Mouse (Mus musculus) embryonic facial prominence, embryonic 10.5 days (tissue): ENCODE data around the gene Tgfbr3l. TPM values are rescaled to one million over a fixed set of nuclear protein-coding genes. Genes with fewer than 3 reads are reported as not detected.

Source experiments
- DNase-seq: peaks from one replicate; pipeline ENCODE4 v3.0.0-alpha.2; 2017; ENCODE audit warnings: low spot score
- H3K27ac ChIP-seq: fragments of 300-500 bp; sonication (generic); replicated peaks from 2 replicates; pipeline ENCODE4 v1.5.1; 2016; ENCODE audit warnings: mild to moderate bottlenecking
- H3K27me3 ChIP-seq: fragments of 300-500 bp; sonication (generic); replicated peaks from 2 replicates; pipeline ENCODE4 v1.6.1; 2016; ENCODE audit warnings: low read depth, mild to moderate bottlenecking; ENCODE audit not compliant: poor library complexity, severe bottlenecking
- H3K36me3 ChIP-seq: fragments of 300-500 bp; sonication (generic); replicated peaks from 2 replicates; pipeline ENCODE4 v1.6.1; 2016; ENCODE audit warnings: mild to moderate bottlenecking, moderate library complexity
- H3K4me1 ChIP-seq: fragments of 300-500 bp; sonication (generic); 2 replicates; pipeline ENCODE4 v1.6.1; 2016
- H3K4me3 ChIP-seq: fragments of 300-500 bp; sonication (generic); 2 replicates; pipeline ENCODE4 v1.5.1; 2016; ENCODE audit warnings: mild to moderate bottlenecking, moderate library complexity
- H3K9me3 ChIP-seq: fragments of 300-500 bp; sonication (generic); 2 replicates; pipeline ENCODE4 v1.6.1; 2016; ENCODE audit warnings: mild to moderate bottlenecking
- WGBS: fragments of 180-500 bp; shearing (Covaris S2); methylation state at CpG from one replicate; pipeline ENCODE4 v1.1.7; 2016; 5-methylcytosine and 5-hydroxymethylcytosine counted together
- polyA plus RNA-seq: library from polyadenylated mRNA; unstranded; fragments of >200 nt; fragmentation: Nextera tagmentation; extraction: Ambion mirVana; gene quantifications from 2 replicates; pipeline ENCODE4 v1.2.1, GENCODE M21; 2016

Tgfbr3l gene
- 4.4 and 5.2 TPM in 2 replicates for polyA plus RNA-seq

DNA sequence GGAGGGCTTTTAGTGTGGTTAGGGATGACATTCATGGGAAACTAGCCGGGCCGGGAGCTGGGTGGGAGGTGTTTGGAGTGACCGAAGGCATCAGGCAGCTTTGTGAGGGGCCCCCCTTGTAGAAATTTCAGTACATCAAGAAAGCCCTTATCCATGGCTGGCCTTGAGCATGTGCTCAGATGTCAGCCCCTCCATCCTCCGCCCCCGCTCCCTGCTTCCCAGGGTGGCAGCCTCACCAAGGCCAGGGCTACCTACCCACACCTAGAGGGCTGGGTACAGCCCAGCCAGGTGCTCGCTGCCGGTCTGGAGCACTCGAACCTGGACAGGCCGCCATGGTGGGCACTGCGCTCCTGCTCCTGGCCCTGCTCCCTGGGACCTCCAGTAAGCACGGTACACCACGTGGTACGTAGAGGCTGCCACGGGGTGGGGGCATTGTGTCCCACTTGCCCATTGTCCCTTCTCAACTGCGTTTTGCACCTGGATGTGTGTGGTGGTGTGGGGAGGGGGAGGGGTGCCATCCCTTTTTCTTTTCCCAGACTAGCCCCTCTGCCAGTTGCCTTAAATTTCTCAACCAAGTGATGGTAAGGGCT lies at the start of gene Tgfbr3l:
Tgfbr3l (plus strand) TSS at position 264 of the 590 bp plus-strand sequence.
- Histone ChIP-seq H3K27ac (no peak within 1 kb of the TSS), H3K4me3 (peak within 1 kb of the TSS; percentile 25)
- WGBS, result 78% methylated on average over 15 of the region's 15 CpGs

DNA sequence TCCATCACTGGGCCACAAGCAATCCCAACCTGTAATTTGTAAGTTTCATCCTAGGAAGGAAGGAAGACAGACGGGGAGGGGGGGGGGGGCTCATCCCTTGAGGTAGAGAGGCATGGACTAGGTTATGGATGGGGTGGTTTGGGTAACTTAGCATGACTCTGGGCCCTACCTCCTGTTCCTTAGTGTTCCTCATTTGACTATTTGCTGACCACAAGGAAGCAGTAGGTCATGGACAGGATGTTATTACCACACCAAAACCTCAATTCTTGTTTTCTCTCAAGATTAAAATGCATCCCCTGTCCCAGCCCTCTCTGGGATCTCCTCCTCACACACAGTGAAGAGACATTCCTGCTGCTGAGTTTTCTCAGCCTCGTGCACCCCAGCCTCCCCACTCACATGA lies 46.7 kb upstream of the Tgfbr3l start:
- Histone ChIP-seq H3K9me3 (no peaks in the 10 kb centered on the region), H3K27me3 (peaks cover 48% of the 10 kb centered on the region), H3K36me3 (no peaks in the 10 kb centered on the region; the same call in 1 of the 2 replicates), H3K4me1 (peaks cover 11% of the 10 kb centered on the region), H3K27ac (no peak overlapping the region), H3K4me3 (no peak overlapping the region)
- WGBS, result 65% methylated on average over 2 of the region's 2 CpGs
- no peak for DNase-seq

More for the DNA sequence above, at the start of gene Tgfbr3l:
- Histone ChIP-seq H3K4me1 (peaks cover 34% of the 10 kb centered on the region), H3K36me3 (peaks cover 67% of the 10 kb centered on the region), H3K27me3 (peaks cover 27% of the 10 kb centered on the region), H3K9me3 (no peaks in the 10 kb centered on the region)
- DNase-seq, result no peak

DNA sequence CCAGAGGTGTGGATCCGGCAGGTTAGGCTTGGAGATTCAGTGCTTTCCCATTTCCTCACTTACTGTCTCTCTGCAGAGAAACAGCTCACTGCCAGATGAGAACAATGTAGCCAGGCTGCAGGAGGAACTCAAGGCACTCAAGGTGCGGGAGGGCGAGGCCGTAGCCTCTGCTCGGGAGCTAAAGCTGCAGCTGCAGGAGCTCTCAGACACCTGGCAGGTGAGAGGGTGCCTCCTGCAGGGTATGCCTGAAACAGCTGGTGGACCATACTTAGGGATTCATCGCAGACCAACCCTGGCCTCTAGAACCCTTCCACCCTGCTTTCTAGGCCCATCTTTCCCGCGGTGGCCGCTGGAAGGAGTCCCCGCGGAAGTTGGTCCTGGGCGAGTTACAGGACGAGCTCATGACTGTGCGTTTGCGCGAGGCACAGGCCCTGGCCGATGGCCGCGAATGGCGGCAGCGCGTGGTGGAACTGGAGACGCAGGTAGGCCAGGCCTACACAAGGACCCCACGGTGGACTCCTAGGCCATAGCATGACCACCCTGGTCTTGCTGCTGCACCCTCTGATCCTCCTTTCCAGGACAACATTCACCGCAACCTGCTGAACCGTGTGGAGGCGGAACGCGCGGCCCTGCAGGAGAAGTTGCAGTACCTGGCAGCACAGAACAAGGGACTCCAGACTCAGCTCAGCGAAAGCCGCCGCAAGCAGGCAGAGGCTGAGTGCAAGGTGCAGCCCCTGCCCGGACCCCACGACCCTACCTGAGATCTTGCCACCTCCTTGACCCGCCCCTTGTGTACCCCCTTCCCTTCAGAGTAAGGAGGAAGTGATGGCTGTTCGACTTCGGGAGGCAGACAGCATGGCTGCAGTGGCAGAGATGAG lies 42.5 kb upstream of the Tgfbr3l start:
- Histone ChIP-seq H3K4me3 (peak overlapping the region; percentile 39), H3K4me1 (peaks cover 18% of the 10 kb centered on the region), H3K36me3 (peaks cover 16% of the 10 kb centered on the region), H3K9me3 (peaks cover 6% of the 10 kb centered on the region), H3K27me3 (peaks cover 87% of the 10 kb centered on the region), H3K27ac (no peak overlapping the region; the same call in 1 of the 2 replicates)
- DNase-seq, result peak; percentile 46
- 9% methylated on average over 38 of the region's 38 CpGs for WGBS

DNA sequence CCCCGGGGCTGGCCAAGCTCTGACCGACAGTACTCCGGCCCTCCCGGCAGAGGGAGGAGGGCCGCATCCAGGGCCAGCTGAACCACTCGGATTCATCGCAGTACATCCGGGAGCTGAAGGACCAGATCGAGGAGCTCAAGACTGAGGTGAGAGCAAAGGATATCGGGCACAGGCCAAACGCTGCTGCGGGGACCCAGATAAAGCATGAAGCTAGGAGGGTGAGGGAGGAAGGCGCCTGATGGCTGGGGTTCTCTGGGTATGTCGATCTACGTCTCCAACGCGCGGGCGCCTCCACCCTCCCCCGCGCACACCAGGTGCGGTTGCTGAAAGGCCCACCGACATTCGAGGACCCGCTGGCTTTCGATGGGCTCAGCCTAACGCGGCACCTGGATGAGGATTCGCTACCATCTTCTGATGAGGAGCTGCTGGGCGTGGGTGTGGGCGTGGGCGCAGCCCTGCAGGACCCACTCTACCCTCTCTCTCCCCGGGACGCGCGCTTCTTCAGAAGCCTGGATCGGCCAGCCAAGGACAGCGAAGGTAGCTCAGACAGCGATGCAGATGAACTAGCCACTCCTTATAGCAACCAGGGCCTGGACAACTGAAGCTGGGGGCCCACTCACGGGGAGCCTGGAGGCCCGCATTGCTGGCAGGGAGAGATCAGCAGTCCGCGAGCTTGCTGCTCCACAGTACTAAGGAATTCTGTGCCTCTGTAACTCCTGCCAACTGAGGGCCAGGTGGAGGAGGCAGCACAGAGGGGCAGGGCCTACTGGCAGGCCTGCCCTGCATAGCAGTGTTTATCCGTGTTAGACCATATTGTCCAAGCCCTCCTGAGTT lies 41.6 kb upstream of the Tgfbr3l start:
- Histone ChIP-seq H3K27ac (no peak overlapping the region; the same call in 1 of the 2 replicates), H3K4me3 (peak overlapping the region; percentile 39), H3K4me1 (peaks cover 18% of the 10 kb centered on the region), H3K27me3 (peaks cover 95% of the 10 kb centered on the region), H3K36me3 (peaks cover 20% of the 10 kb centered on the region), H3K9me3 (peaks cover 6% of the 10 kb centered on the region)
- 4% methylated on average over 44 of the region's 44 CpGs for WGBS
- peak; percentile 31 for DNase-seq

DNA sequence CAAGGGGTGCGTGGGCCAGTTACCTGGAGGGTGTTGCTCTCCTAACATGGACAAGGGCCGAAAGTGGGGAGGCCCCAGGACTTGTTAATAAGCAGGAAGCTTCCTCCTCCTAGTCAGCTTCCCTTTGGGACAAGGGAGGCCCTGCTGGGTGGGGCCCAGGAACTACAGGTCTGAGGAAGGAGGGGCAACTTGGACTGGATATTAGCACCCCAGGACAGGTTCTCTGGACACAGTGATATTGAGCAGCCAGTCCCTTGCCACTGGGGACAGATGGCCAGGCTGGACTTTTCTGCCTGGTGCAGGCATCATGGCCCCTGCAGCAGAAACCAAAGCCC lies 41.0 kb upstream of the Tgfbr3l start:
- Histone ChIP-seq H3K27me3 (peaks cover 96% of the 10 kb centered on the region), H3K4me1 (peaks cover 18% of the 10 kb centered on the region), H3K27ac (no peak overlapping the region), H3K36me3 (peaks cover 20% of the 10 kb centered on the region), H3K9me3 (peaks cover 6% of the 10 kb centered on the region), H3K4me3 (0 out of 2 replicates have a peak overlapping the region, but pooled peaks have one; percentile 39)
- DNase-seq, result no peak
- 47% methylated on average over 2 of the region's 2 CpGs for WGBS

DNA sequence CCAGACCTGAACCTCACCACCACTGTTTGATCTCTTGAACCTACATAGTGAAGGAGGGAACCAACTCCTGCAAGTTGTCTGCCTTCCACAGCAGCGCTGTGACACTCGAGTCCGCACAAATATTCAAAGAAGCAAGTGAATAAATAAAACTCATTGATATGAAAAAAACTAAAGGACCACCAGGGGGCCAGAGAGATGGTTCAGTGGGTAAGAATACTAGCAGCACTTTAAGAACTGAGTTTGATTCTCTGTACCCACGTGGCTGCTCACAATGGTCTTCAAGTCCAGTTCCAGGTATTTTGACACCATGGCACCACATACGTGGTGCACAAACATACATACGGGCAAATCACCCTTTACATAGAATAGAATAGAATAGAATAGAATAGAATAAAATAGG lies 36.9 kb upstream of the Tgfbr3l start:
- H3K9me3 ChIP-seq, result peaks cover 6% of the 10 kb centered on the region
- peaks cover 95% of the 10 kb centered on the region for H3K27me3 ChIP-seq
- no peak overlapping the region for H3K27ac ChIP-seq
- H3K4me3 ChIP-seq, result no peak overlapping the region
- DNase-seq, result no peak
- H3K36me3 ChIP-seq, result peaks cover 20% of the 10 kb centered on the region
- peaks cover 41% of the 10 kb centered on the region for H3K4me1 ChIP-seq
- WGBS, result 81% methylated on average over 6 of the region's 6 CpGs

DNA sequence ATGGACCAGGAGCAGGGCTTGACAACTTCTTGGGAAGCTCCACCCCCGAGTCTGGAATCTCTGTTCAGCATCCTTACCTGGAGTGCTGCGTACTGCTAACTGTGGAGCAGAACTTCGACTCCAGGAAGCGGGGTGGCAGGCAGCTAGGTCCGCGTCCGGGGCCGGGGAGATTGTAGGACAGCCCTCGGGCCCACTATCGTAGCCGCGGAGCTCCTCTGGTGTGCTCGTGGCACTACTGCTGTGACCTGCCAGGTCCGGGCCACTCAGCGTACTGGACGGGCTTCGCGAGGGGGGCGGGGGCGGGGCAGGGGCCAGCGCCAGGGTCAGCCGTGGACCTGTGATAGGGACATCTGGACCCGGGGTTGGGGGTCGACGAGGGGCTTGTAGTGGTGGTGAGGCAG lies 35.2 kb upstream of the Tgfbr3l start:
- H3K4me1 ChIP-seq, result peaks cover 47% of the 10 kb centered on the region
- peak; percentile 63 for DNase-seq
- H3K27ac ChIP-seq, result peak overlapping the region; percentile 70; the same call in 1 of the 2 replicates
- peaks cover 20% of the 10 kb centered on the region for H3K36me3 ChIP-seq
- peaks cover 6% of the 10 kb centered on the region for H3K9me3 ChIP-seq
- peak overlapping the region; percentile 58 for H3K4me3 ChIP-seq
- WGBS, result 1% methylated on average over 25 of the region's 25 CpGs
- H3K27me3 ChIP-seq, result peaks cover 95% of the 10 kb centered on the region

DNA sequence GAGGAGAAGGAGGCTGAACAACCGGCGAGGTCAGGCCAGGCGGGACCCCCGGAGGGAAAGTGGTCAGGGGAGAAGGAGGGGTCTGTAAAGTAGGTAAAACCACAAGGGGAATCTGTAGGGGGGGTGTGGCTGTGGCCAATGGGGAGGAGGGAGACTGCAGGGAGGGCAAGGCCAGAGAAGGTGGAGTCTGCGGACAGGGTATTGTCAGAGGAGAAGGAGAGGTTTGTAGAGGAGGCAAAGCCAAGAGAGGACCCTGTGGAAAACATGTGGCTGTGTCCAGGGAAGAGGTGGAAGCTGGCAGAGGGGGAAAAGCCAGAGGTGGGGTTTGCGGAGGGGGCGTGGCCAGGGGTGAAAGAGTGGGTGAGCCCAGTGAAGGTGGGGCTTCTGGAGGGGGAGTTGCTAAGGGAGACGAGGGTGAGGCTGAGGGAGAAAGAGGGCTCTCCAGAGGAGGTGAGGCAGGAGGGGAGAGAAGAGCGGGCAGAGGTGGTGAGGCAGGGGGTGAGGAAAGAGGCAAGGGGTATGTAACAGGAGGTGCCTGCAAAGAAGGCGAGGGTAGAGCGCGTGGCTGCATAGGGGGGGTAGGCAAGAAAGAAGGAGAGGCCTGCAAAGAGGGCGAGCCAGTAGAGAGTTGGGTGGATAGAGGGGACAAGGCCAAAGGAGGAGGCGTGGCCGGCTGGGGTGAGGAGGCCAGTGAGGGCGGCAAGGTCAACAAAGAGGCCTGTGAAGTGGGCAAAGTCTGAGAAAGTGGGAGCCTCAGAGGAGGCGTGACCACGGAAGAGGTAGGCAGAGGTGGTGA lies 34.6 kb upstream of the Tgfbr3l start:
- peaks cover 47% of the 10 kb centered on the region for H3K4me1 ChIP-seq
- peaks cover 20% of the 10 kb centered on the region for H3K36me3 ChIP-seq
- peak; percentile 74 for DNase-seq
- peaks cover 95% of the 10 kb centered on the region for H3K27me3 ChIP-seq
- H3K4me3 ChIP-seq, result peak overlapping the region; percentile 58
- H3K9me3 ChIP-seq, result peaks cover 6% of the 10 kb centered on the region
- peak overlapping the region; percentile 70 for H3K27ac ChIP-seq
- 2% methylated on average over 18 of the region's 18 CpGs for WGBS

DNA sequence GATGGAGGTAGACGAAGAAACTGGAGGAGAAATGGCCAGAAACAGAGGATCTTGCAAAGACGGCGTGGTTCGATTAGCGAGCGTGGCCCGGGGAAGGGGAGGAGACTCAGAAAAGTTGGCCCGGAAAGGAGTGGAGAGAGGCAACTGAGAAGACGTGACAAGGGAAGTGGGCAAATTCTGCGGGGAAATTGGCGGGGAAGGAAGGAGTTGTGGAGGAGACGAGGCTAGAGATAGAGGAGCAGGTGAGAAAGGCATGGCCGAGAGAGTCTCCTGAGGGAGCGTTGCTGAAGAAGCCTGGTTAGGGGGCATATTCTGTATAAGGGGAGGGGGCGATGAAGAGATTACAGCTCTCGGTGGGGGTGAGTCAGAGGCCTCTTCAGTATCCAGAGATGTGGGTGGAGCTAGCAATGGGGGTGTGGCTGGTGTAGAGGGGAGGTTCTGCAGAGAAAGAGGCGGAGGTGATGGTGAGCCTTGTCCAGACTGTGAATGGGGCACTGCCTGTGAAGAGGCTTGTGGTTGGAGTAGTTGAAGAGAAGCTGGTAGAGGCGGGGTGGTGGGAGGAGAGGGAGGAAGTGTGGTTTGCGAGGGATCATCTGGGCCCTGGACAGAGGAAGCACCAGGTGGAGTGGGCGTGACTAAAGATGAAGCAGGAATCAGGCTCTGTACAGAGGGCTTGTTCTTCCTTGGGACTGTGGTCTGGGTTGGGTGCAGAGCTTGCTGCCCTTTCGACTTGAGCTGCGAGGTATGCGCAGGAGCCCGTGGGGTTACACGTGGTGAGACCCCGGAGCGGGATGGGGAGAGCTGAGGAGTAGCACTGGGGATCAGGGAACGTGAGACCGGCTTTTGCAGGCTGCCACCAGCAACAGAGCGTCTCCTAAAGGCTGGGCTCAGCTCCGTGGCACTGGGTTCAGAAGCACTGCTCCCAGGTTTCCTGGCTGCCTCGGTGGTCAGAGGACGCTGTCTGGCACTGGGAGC lies 33.7 kb upstream of the Tgfbr3l start:
- H3K27me3 ChIP-seq, result peaks cover 93% of the 10 kb centered on the region
- WGBS, result 9% methylated on average over 33 of the region's 33 CpGs
- peaks cover 4% of the 10 kb centered on the region for H3K9me3 ChIP-seq
- peaks cover 47% of the 10 kb centered on the region for H3K4me1 ChIP-seq
- peak overlapping the region; percentile 70 for H3K27ac ChIP-seq
- peak overlapping the region; percentile 58 for H3K4me3 ChIP-seq
- peak; percentile 51 for DNase-seq
- peaks cover 16% of the 10 kb centered on the region for H3K36me3 ChIP-seq

DNA sequence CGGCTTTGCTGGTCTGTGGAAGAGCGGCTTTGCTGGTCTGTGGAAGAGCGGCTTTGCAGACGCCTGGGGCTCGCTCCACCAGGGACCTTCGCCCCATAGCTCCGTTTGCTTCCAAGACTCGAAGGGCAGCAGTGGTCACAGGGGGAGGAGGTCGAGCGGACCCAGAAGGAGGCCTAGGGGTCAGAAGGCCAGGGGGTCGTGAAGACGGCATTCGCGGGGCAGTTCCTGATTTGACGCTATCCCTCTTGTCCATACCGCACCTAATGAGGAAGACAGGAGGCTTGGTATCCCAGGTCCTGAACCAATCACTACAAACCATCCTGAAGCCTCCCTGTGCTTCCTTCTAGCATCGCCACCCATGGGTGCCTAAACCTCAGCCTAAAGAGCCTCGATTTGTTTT lies 31.7 kb upstream of the Tgfbr3l start:
- DNase-seq, result no peak
- H3K27ac ChIP-seq, result peak overlapping the region; percentile 87
- peak overlapping the region; percentile 68 for H3K4me3 ChIP-seq
- peaks cover 47% of the 10 kb centered on the region for H3K4me1 ChIP-seq
- no peaks in the 10 kb centered on the region for H3K9me3 ChIP-seq
- H3K27me3 ChIP-seq, result peaks cover 75% of the 10 kb centered on the region
- WGBS, result 3% methylated on average over 18 of the region's 18 CpGs
- H3K36me3 ChIP-seq, result no peaks in the 10 kb centered on the region
